Mouse (Mus musculus): Measurements from ENCODE around the gene Pitpnm2. TPM values are rescaled to one million over a fixed set of nuclear protein-coding genes. Genes with fewer than 3 reads are reported as not detected.

Pitpnm2 gene
- 100 to 1,000 TPM in 1 of 2 experiments, 10 to 100 TPM in 1; 97.1 to 109 TPM for total RNA-seq (2023)

GRCm38 (mm10) chr5:124249614-124250591 is at the start of gene Pitpnm2:
Gene Pitpnm2 (minus strand): TSS chr5:124249760.

GRCm38 (mm10) chr5:124115990-124116845 is 133.3 kb downstream of the Pitpnm2 start, which contains the start of gene Arl6ip4:
Gene Arl6ip4 (plus strand): TSS chr5:124116089.

GRCm38 (mm10) chr5:124111742-124112497 is 137.6 kb downstream of the Pitpnm2 start, which contains the start of gene Ogfod2:
Gene Ogfod2 (plus strand): TSS chr5:124112297.

GRCm38 (mm10) chr5:124095596-124096232 is 153.8 kb downstream of the Pitpnm2 start, which contains the start of gene Abcb9:
Gene Abcb9 (minus strand): TSS chr5:124095798.

Other genes starting within 250 kb of the Pitpnm2 start
- 100 to 1,000 TPM; 379 to 444 TPM for gene Vps37b, start 217.5 kb downstream of the Pitpnm2 start, total RNA-seq (2023)
- 10 to 100 TPM; 25.9 to 28.0 TPM for gene Abcb9, start 154.0 kb downstream of the Pitpnm2 start, total RNA-seq (2023)
- gene Ogfod2, start 137.5 kb downstream of the Pitpnm2 start, total RNA-seq (2023) = 10 to 100 TPM; 21.3 to 23.0 TPM
- 10 to 100 TPM; 44.3 to 50.9 TPM for gene Arl6ip4, start 133.7 kb downstream of the Pitpnm2 start, total RNA-seq (2023)
- gene Mphosph9, start 78.2 kb upstream of the Pitpnm2 start, total RNA-seq (2023) = 10 to 100 TPM; 37.7 to 44.2 TPM
- gene 2810006K23Rik, start 78.3 kb upstream of the Pitpnm2 start, total RNA-seq (2023) = 1 to 10 TPM; 5.7 to 8.0 TPM
- gene Cdk2ap1, start 113.3 kb upstream of the Pitpnm2 start, total RNA-seq (2023) = 10 to 100 TPM; 76.8 to 78.6 TPM
- 100 to 1,000 TPM; 171 to 184 TPM for gene Sbno1, start 176.2 kb upstream of the Pitpnm2 start, total RNA-seq (2023)
- 10 to 100 TPM; 50.5 to 53.2 TPM for gene Kmt5a, start 190.2 kb upstream of the Pitpnm2 start, total RNA-seq (2023)
- 10 to 100 TPM; 23.9 to 29.5 TPM for gene Rilpl2, start 228.6 kb upstream of the Pitpnm2 start, total RNA-seq (2023)
- 10 to 100 TPM in 1 of 2 experiments, 1 to 10 TPM in 1; 8.4 to 11.6 TPM for gene Snrnp35, start 233.4 kb upstream of the Pitpnm2 start, total RNA-seq (2023)